Mouse (Mus musculus) embryo, embryonic 10.5 days (tissue): ENCODE measurements around the gene Dusp5.
A peak's percentile ranks its signal among the peaks of the same experiment; 100 is the strongest.

Source experiments
- DNase-seq: peaks from one replicate; pipeline ENCODE4 v3.0.0-alpha.2; 2015; ENCODE audit warnings: low spot score

The Dusp5 gene

DNA sequence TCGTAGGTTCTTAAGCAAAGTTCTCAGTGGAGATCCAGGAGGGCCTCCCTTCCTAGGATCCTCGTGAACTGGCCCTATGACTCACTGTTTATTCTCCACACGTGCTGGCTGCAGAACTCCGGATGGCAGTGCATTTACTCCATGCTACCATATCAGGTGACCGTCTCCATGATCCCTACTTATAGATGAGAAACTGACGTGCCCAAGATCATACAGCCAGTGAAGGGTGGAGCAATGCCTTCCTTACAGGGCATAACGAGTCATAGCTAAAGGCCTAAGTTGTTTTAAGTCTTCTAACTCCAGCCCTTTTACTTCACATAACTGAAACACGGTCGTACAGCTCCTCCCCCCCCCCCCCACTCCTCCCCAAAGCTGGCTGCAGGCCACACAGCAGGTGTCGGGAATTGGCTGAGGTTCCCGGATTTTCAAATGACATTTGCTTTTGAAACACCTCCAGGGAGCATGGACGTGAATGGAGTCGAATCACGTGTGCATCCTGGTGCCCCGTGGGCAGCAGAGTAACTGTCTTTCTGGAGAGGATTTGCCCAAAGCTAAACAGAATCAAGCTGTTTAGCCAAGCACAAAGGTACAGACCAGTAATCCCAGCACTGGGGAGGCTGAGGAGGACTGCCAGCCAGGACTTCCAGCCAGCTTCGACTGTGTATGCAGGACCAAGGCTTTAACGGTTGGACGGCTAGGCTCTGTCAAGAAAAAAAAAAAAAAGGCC is 11.4 kb upstream of the Dusp5 start:
- no peak for DNase-seq

DNA sequence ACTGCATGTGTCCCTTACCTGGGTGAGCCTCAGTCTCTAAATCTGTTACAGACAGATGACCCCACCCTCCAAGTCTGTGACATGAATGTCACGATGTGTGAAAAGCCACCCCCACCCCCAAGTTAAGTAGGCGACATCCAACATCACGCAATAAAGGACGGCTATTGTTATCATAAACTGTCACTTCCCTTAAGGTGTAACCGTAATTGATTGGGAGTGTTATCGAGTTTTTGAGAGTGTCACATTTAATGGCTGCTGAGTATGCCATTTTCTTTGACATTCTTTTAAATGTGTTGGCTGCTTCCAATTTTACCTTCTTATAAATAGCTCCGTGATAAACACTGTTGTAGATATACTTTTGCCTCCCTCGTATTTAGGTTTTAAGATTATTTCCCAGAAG is 9.4 kb upstream of the Dusp5 start:
- no peak for DNase-seq

DNA sequence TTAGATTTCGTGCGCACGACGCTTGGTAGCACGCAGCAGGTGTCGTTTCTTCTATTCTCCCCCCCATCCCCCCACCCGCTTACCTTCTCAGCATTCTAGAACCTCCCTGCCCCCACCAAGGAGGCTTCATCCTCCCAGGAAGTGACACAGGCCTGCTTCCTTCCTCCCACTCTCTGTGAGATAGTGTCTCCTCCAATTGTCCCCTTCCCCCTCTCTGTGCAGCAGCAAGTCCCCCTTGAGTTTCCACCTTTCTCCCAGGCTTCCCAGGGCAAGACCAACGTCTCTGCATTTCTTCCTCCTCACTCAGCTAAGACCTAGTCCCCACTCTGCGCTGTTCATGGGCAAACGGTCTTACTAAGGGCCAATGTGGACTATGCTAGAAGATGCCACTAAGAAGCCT is 8.9 kb upstream of the Dusp5 start:
- DNase-seq: no peak

DNA sequence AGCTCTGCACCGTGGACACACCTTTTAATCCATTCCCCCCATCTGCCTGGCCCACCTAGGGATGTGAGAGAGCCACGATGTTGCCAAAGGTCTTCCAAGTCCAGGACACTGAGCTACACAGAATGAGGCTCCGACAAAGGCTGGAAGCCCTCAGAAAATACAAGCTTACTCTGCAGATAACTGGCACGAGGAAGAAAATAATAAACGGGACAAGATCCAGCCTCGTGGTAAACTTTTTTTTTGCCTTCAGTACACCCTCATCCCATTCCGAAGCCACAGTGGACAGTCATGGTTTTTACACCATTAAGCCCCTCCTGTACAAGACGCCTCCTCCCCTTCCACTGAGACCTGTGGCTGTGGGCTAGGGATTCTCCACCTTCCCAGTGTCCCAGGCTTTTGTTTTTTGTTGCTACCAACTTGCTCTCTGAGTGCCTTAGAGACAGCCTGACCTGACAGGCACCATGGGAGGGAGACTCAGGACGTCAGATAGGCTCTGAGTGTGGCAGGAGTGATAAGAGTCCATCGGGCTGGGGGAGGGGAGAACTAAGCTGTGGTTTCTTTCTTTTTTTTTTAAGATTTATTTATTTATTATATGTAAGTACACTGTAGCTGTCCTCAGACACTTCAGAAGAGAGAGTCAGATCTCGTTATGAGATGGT is 7.6 kb upstream of the Dusp5 start:
- DNase-seq: no peak

DNA sequence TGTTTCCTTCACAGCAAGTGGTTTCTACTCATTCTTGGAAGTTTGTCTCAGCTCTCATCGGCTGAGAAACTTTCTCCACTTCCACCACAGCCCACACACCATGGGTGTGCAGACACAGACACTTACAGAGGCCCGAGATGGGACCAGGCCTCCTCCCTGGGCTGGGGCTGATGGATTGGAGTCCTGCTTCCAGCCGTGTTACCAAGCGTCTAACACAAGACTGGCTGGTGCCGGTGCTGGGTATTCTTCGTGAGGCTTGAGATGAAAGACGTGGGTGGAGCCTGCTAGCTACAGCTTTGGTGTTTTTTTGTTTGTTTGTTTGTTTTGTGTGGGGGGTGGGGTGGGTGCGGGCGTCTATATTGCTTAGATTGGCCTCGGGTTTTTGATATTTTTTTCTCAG is 1.4 kb upstream of the Dusp5 start:
- peak; percentile 35 for DNase-seq

DNA sequence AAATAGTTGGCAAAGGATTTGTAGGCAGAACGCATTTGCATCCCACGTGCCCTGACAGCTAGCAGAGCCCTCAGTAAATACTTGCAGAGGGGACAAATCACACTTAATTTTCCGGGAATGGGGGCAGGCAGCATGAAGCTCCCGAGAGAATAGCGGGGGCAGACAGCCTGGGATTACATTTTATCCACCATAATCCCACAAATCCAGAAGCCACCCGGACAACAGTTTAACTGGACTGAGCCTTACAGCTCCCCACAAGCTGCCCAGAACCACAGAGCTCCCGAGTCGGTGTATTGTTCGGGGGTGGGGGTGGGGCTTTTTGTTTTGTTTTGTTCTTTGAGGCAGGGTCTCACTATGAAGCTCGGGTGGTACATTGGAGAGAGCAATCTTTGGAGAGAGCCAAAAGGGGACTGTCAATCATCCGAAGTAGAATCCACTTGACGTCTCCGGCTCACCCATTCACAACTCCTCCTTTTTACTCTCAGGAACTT is 733 bp upstream of the Dusp5 start:
- DNase-seq: peak; percentile 55

DNA sequence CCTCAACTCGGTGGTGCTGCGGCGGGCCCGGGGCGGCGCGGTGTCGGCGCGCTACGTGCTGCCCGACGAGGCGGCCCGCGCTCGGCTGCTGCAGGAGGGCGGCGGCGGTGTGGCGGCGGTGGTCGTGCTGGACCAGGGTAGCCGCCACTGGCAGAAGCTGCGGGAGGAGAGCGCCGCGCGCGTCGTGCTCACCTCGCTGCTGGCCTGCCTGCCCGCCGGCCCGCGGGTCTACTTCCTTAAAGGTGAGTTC is 471 bp downstream of the Dusp5 start:
- DNase-seq: no peak

DNA sequence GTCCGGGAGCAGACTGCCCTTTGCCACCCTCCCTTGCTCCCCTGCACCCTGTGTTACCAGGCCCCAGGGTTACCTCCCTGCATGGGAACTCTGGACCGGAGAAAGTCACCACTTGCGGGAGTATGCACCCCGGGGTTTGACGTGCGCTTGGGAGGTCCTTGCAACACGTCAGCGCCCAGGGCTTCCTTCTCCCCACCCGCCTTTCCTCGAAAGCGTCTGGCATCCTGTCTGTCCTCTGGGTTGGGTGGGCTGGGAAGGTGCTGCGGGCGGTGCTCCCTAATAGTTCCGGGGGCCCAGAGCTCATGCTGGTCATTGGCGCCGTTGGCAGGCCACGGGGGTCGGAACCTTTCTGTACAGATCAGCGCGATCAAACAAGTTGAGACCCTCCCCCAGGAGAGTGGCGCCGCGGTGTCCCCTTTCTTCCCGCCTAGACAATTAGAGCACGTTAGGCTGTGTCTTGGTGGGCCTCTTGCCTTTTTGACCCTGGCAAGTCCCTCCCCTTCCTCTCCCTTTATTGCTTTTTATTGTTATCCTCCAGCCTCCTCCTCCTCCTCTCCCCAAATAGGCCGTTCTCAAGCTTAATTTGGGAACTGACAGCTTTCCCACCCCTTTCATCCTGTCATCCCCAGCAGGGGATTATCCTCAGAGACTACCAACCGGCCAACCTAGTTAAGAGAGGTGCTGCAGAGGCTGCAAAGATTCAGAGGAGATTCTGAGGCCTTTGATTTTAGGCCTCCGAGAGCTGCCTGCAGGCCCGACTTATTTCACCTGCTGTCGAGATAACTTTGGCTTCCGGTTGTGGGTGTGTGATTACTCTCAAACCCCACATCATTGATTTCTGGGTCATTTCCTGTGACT is 1.0 kb downstream of the Dusp5 start:
- peak; percentile 82 for DNase-seq

DNA sequence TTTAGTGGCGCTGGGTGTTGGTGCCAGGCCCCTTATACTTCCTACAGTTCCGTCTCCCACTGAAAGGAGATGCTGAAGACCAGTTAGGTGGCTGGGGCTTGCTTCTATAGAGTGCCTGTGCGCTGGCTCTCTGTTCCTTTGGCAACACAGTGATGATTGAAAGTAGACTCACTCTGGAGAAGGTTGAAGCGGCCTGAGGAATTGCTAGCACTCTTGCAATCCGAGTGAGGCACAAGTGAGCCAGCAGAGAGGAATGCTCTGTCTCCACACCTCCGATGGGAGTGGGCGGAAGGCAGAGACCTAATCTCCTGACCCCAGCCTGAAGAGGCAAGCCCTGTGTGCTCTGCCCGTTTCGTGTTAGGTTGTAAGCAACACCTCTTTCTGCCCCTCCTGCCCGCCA is 2.5 kb downstream of the Dusp5 start:
- DNase-seq: peak; percentile 41

DNA sequence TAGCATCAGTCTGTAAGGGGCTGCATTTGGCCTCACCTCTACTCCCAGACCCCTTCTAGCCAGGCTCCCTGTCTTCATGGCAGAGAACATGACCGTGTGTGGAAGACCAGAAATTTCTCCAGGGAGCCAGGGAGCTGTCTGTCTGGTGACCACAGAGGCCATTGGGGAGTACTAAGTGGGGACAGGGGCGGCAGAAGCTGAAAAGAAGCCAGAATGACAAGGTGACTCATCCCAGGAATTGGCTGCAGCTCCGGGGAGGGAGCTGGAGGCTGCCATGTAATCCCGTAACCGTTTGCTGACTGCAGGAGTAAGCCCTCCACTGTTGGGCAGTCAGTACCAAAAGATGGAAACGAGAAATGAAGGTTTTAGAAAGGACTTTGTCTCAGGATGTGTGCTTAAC is 3.1 kb downstream of the Dusp5 start:
- no peak for DNase-seq

DNA sequence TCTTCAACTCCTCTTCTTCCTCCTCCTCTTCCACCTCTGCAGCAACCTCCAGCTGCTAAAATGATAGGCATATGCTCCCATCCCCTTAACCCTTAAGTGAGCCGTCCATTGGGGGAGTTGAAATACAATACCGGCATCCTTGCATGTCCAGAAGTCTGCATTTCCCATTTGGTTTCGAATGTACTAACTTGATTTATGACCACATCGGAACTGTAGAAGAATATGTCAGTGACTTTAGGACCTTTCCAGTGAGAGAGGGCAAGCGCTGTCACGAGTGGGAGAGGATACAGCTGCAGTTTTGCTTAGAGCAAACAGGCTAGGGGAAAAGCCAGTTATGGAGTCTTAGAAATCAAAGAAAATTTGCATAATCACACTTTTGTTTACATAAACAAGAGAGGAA is 3.8 kb downstream of the Dusp5 start:
- no peak for DNase-seq

DNA sequence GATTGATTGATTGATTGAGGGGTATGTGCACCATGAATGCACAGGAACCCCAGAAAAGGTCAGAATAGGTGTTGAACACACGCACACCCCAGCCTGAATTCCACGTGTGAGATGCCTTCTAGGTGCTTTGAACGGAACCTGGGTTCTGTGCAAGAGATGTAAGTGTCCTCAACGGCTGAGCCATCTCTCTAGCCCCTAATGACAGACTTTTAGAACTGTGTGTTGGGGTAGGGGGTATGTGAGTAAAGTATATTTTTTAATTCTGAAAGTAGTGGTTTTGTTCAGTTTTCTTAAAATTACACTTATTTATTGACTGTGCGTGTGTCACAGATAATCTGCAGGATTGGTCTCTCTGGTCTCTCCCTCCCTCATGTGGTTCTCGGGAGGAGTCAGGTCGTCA is 4.3 kb downstream of the Dusp5 start:
- DNase-seq: no peak

DNA sequence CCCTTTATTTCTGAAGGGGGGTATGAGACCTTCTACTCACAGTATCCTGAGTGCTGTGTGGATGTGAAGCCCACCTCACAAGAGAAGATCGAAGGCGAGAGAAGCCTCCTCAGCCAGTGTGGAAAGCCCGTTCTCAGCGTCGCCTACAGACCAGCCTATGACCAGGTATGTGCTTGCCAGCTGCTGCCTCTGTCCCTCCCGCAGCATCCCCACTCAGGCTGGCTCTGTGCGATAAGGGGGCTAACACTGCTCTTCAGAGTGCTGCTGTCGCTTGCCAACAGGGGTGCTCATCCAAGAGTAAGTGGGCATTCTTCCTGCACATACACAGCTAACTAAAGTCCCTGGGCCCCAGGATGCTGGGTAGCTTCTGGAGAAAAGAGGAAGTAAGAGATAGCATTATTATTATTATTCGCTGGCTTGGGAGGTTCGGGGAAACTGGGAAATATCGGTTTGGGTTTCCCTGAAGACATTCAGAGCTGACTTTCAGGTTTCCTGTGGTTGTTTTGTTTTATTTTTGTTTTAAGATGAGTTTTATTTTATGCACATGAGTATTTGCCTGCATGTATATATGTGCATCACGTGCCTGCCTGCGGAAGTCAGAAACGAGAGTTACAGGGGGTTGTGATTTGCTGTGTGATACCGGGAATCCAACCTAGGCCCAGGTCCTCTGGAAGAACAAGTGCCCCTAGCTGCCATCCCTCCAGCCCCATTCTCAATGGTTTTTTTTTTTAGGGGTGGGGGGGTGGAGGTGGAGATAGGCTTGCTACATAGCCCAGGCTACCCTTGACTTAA is 5.1 kb downstream of the Dusp5 start:
- no peak for DNase-seq

DNA sequence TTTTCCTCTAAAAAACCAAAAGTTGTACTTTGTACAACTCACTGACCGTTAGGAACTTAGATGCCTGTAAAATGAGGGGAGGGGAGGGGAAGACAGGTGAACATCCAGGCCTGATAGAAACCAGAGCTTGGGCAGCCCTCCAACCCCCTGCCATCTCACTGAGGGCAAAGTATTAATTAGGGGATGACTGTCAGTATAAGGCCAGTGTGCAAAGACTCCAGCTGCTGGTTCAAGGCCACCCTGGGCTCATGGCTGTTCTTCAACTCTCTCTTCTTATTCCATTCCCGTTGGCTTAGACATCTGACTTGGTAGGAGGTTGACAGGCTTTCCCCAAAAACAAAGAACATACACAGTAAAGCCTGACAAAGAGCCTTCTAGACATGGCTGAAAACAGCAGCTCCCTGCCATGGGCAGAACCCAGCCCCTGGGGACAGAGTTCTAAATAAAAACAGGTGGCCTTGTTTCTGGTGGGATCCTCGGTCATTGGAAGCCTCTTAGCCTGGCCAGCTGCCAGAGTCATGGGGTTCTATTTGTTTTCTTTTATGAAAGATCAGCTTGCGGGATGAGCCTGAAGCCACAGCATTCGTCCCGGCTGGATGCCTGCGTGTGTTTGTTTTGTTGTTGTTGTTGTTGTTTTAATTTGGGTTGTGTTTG is 6.0 kb downstream of the Dusp5 start:
- DNase-seq: no peak

DNA sequence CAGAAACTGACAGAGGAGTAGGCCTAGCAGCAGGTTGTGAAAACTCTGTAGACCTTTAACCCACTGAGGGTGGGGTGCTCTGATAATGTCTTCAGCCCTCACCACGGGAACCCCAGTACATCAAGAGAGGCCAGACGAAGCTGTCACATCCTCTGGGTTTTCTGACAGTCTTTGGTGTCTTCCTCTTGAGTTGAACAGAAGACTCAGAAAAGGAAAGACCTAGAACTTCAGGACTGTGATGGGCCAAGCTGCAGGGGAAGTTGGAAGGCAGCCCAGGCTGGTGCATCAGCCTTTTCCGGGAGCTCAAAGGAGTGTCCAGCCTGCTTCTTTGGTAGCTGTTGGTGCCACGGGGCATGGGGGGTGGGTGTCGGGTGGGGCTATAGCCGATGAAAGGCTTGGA is 6.5 kb downstream of the Dusp5 start:
- no peak for DNase-seq

DNA sequence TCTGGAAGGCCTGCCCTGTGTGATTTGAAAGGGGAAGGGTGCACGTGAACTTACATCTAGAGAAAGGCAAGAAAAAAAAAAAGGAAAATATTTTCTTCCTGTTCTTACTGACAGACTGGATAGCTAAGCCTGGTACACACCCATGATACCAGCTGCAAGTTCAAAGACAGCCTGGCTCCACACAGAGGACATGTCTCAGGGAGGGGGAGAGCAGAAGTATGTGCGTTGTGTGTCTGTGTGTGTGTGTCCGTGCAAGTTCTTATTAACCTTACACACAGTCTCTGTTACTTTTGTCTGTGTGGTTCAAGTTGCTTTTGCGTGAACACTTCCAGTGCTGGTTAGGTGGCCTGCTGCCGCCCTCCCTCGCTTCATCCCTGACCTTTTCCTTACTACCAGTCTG is 7.3 kb downstream of the Dusp5 start:
- no peak for DNase-seq

DNA sequence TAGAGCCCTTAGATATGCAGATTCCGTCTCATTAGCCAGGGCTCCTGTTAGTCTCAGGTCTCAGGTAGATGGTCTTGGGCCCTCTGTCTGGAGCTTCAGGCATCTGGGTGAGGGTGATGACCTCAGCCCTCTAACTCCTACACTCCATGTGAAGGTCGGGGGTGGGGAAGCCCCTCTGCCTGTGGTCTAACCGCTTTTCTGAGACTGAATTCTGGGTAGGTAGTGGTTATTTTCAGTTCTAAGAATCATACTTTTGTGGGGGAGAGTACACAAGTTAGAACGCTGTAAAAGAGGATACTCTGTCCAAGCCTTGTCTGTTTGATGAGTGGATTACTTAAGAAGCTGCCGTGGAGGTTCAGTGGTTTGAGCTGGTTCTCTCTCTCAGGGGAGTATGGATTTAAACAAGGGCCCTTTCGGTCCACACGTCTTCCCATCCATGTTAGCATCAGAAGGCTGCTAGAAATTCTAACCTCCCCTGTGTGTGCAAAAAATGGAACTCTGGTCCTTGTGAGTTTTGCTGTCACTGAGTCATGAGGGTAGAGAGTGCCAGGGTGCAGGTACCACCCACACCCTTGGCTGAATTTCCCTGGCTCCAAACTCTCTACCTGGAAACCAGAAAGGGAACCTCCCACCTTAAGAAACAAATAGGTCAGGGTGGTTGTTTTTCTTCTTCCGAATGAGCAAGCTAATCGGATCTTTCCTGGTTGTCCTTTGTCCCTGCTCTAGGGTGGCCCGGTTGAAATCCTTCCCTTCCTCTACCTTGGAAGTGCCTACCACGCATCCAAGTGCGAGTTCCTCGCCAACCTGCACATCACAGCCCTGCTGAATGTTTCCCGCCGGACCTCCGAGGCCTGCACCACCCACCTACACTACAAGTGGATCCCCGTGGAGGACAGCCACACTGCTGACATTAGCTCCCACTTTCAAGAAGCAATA is 8.1 kb downstream of the Dusp5 start:
- DNase-seq: no peak

DNA sequence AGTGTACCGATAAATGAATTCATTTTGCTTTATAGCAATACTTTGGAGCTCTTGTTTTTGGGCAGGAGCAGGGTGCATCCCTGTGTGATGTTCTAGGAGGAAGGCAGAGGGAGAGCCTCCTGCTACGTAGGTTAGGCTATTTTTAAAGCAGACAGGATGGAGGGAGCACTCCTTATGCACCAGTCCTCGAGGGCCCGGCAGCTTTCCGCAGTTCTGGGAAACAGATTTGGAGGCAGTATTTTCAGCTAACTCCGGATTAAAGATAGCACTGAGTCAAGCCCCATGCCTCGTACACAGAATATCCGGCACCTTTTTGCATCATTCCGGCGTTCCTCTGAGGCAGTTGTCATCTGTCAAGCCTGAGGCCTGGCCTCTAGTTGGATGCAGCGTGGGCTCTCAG is 9.1 kb downstream of the Dusp5 start:
- DNase-seq: no peak

DNA sequence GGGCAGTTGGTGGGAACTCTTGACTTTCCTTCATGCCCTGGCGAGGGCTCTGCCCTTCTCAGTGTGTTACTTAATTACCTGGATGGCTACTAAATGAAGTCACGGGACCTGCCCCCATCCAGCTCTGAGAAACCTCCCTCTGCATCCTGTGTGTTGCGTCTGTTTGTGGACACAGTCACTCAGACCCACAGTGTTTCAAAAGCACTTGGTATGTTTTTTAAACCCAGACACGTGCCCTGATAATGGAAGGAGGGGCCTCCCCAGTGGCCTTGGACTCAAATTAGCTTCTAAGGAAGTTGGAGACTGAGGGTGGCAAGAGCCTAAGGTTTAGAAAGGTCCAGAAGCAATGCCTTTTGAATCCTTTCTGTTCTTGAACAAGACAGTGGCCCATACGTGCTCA is 9.9 kb downstream of the Dusp5 start:
- no peak for DNase-seq

DNA sequence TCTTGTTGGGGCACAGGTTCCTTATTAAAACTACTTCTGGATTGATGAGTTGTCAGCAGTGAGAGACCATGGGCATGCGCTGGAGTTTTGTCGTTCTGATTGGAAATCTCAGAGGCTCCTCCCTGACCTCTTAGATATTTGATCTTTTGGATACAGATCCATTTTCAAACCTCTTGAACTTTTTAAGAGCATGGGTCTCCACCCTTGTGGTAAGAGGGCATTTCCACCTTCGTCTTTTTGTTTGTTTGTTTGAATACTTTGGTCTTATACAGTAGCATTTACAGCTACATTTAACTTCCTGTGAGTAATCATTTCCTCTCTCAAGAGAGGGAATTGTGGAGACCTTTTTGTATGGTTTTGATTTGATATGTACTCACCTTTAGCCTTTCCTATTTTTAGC is 10.4 kb downstream of the Dusp5 start:
- no peak for DNase-seq

DNA sequence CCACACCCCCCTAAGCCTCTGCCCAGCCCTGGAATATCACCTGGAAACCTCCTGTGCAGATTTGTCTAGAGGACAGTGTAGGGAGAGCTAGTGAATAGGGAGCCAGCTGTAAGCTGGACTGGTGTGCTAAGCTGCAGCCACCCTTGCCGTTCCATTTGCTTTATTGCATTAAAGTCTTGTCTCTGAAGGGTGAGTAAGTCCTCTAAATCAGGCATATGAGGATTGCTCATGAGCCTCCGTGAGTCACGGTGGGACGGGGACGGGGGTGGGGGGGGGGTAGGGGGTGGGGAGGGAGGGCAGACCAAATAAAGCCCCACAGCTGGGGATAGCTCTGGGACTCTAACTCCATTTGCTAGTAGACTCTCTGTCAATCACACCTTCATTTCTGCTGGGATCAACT is 14.7 kb downstream of the Dusp5 start:
- no peak for DNase-seq
